Mouse (Mus musculus): Measurements from ENCODE around the gene Ntn4. TPM values are rescaled to one million over a fixed set of nuclear protein-coding genes. Genes with fewer than 3 reads are reported as not detected.
A peak's percentile ranks its signal among the peaks of the same experiment; 100 is the strongest.

The Ntn4 gene
- polyA plus RNA-seq, 1 experiment from 2014 or later: 0.76 TPM

GRCm38 (mm10) chr10:93709536-93709935 lies 69.1 kb downstream of the Ntn4 start:
- Histone ChIP-seq H3K36me3 (ENCODE audit: control insufficient read depth, insufficient read depth, low read length) (no peaks in the 10 kb centered on the region), H3K9me3 (ENCODE audit: control insufficient read depth, low read length) (no peaks in the 10 kb centered on the region), H3K4me3 (ENCODE audit: low read depth, low read length) (no peak overlapping the region), H3K4me1 (replicated peaks; ENCODE audit: control insufficient read depth, insufficient read depth) (no peaks in the 10 kb centered on the region), H3K4me2 (replicated peaks; ENCODE audit: low read depth) (no peak overlapping the region), H3K9ac (ENCODE audit: low read length) (no peak overlapping the region), H3K27ac (replicated peaks) (no peak overlapping the region), H3K27me3 (ENCODE audit: control insufficient read depth, insufficient read depth, low read length) (no peaks in the 10 kb centered on the region)
- DNase-seq (ENCODE audit: low spot score) (no peak), ATAC-seq (ENCODE audit: low FRiP score, low TSS enrichment) (no peak)
- 88% methylated on average over 8 of the region's 8 CpGs for WGBS
- TF ChIP-seq EP300 (optimal IDR thresholded peaks at IDR 0.05): no peak
- TF ChIP-seq CTCF (IDR thresholded peaks at IDR 0.05; ENCODE audit: low read depth): no peak

GRCm38 (mm10) chr10:93721625-93722337 lies 81.3 kb downstream of the Ntn4 start:
- Histone ChIP-seq H3K4me2 (replicated peaks; ENCODE audit: low read depth) (no peak overlapping the region), H3K9me3 (ENCODE audit: control insufficient read depth, low read length) (no peaks in the 10 kb centered on the region), H3K27ac (replicated peaks) (no peak overlapping the region), H3K4me1 (replicated peaks; ENCODE audit: control insufficient read depth, insufficient read depth) (0 out of 2 replicates have a peak, but pooled peaks cover 2% of the 10 kb centered on the region), H3K36me3 (ENCODE audit: control insufficient read depth, insufficient read depth, low read length) (no peaks in the 10 kb centered on the region), H3K4me3 (ENCODE audit: low read depth, low read length) (no peak overlapping the region), H3K27me3 (ENCODE audit: control insufficient read depth, insufficient read depth, low read length) (no peaks in the 10 kb centered on the region), H3K9ac (ENCODE audit: low read length) (no peak overlapping the region)
- no peak for ATAC-seq (ENCODE audit: low FRiP score, low TSS enrichment)
- no peak for DNase-seq (ENCODE audit: low spot score)
- TF ChIP-seq EP300 (optimal IDR thresholded peaks at IDR 0.05) (no peak), CTCF (IDR thresholded peaks at IDR 0.05; ENCODE audit: low read depth) (no peak)
- 88% methylated on average over 5 of the region's 5 CpGs for WGBS

GRCm38 (mm10) chr10:93723942-93724542 lies 83.6 kb downstream of the Ntn4 start:
- TF ChIP-seq CTCF (IDR thresholded peaks at IDR 0.05; ENCODE audit: low read depth) (no peak; the same call in 1 of the 2 replicates), EP300 (optimal IDR thresholded peaks at IDR 0.05) (no peak)
- 15% methylated on average over 11 of the region's 11 CpGs for WGBS
- Histone ChIP-seq H3K4me1 (replicated peaks; ENCODE audit: control insufficient read depth, insufficient read depth) (0 out of 2 replicates have a peak, but pooled peaks cover 2% of the 10 kb centered on the region), H3K4me2 (replicated peaks; ENCODE audit: low read depth) (0 out of 2 replicates have a peak overlapping the region, but pooled peaks have one; percentile 11), H3K9me3 (ENCODE audit: control insufficient read depth, low read length) (no peaks in the 10 kb centered on the region), H3K4me3 (ENCODE audit: low read depth, low read length) (no peak overlapping the region), H3K9ac (ENCODE audit: low read length) (peak overlapping the region; percentile 41; the same call in 1 of the 2 replicates), H3K27me3 (ENCODE audit: control insufficient read depth, insufficient read depth, low read length) (no peaks in the 10 kb centered on the region), H3K27ac (replicated peaks) (no peak overlapping the region), H3K36me3 (ENCODE audit: control insufficient read depth, insufficient read depth, low read length) (no peaks in the 10 kb centered on the region)
- DNase-seq (ENCODE audit: low spot score) (peak; percentile 75), ATAC-seq (ENCODE audit: low FRiP score, low TSS enrichment) (peak; percentile 61; the same call in 1 of the 2 replicates)

GRCm38 (mm10) chr10:93728131-93728530 lies 87.7 kb downstream of the Ntn4 start:
- DNase-seq (ENCODE audit: low spot score) (no peak), ATAC-seq (ENCODE audit: low FRiP score, low TSS enrichment) (no peak)
- H3K9ac ChIP-seq (ENCODE audit: low read length): no peak overlapping the region
- H3K36me3 ChIP-seq (ENCODE audit: control insufficient read depth, insufficient read depth, low read length): no peaks in the 10 kb centered on the region
- H3K4me2 ChIP-seq (replicated peaks; ENCODE audit: low read depth): no peak overlapping the region
- no peak overlapping the region for H3K4me3 ChIP-seq (ENCODE audit: low read depth, low read length)
- H3K27ac ChIP-seq (replicated peaks): no peak overlapping the region
- 66% methylated on average over 5 of the region's 5 CpGs for WGBS
- 0 out of 2 replicates have a peak, but pooled peaks cover 2% of the 10 kb centered on the region for H3K4me1 ChIP-seq (replicated peaks; ENCODE audit: control insufficient read depth, insufficient read depth)
- H3K27me3 ChIP-seq (ENCODE audit: control insufficient read depth, insufficient read depth, low read length): no peaks in the 10 kb centered on the region
- TF ChIP-seq CTCF (IDR thresholded peaks at IDR 0.05; ENCODE audit: low read depth) (no peak), EP300 (optimal IDR thresholded peaks at IDR 0.05) (no peak)
- H3K9me3 ChIP-seq (ENCODE audit: control insufficient read depth, low read length): no peaks in the 10 kb centered on the region

GRCm38 (mm10) chr10:93730514-93730913 lies 90.0 kb downstream of the Ntn4 start:
- ATAC-seq (ENCODE audit: low FRiP score, low TSS enrichment): no peak
- no peak for DNase-seq (ENCODE audit: low spot score)
- H3K4me1 ChIP-seq (replicated peaks; ENCODE audit: control insufficient read depth, insufficient read depth): no peaks in the 10 kb centered on the region
- H3K36me3 ChIP-seq (ENCODE audit: control insufficient read depth, insufficient read depth, low read length): no peaks in the 10 kb centered on the region
- WGBS: 85% methylated on average over 6 of the region's 6 CpGs
- H3K27me3 ChIP-seq (ENCODE audit: control insufficient read depth, insufficient read depth, low read length): no peaks in the 10 kb centered on the region
- H3K27ac ChIP-seq (replicated peaks): no peak overlapping the region
- H3K9ac ChIP-seq (ENCODE audit: low read length): no peak overlapping the region
- H3K9me3 ChIP-seq (ENCODE audit: control insufficient read depth, low read length): no peaks in the 10 kb centered on the region
- H3K4me3 ChIP-seq (ENCODE audit: low read depth, low read length): no peak overlapping the region
- H3K4me2 ChIP-seq (replicated peaks; ENCODE audit: low read depth): no peak overlapping the region
- TF ChIP-seq EP300 (optimal IDR thresholded peaks at IDR 0.05) (no peak), CTCF (IDR thresholded peaks at IDR 0.05; ENCODE audit: low read depth) (no peak)

GRCm38 (mm10) chr10:93731248-93731691 lies 90.8 kb downstream of the Ntn4 start:
- no peaks in the 10 kb centered on the region for H3K27me3 ChIP-seq (ENCODE audit: control insufficient read depth, insufficient read depth, low read length)
- no peak overlapping the region for H3K27ac ChIP-seq (replicated peaks)
- ATAC-seq (ENCODE audit: low FRiP score, low TSS enrichment) (no peak), DNase-seq (ENCODE audit: low spot score) (no peak)
- no peaks in the 10 kb centered on the region for H3K4me1 ChIP-seq (replicated peaks; ENCODE audit: control insufficient read depth, insufficient read depth)
- no peak for TF ChIP-seq CTCF (IDR thresholded peaks at IDR 0.05; ENCODE audit: low read depth)
- TF ChIP-seq EP300 (optimal IDR thresholded peaks at IDR 0.05): no peak
- H3K9ac ChIP-seq (ENCODE audit: low read length): no peak overlapping the region
- 70% methylated on average over 9 of the region's 9 CpGs for WGBS
- H3K9me3 ChIP-seq (ENCODE audit: control insufficient read depth, low read length): no peaks in the 10 kb centered on the region
- H3K36me3 ChIP-seq (ENCODE audit: control insufficient read depth, insufficient read depth, low read length): no peaks in the 10 kb centered on the region
- H3K4me3 ChIP-seq (ENCODE audit: low read depth, low read length): no peak overlapping the region
- no peak overlapping the region for H3K4me2 ChIP-seq (replicated peaks; ENCODE audit: low read depth)

Measured in stomach, postnatal 0 days (tissue).